Mouse (Mus musculus): ENCODE results near the gene Hemk1. TPM values are rescaled to one million over a fixed set of nuclear protein-coding genes. Genes with fewer than 3 reads are reported as not detected.

Hemk1 gene
- total RNA-seq, 2 experiments from 2014 or later, result 19.7 to 21.2 TPM

DNA sequence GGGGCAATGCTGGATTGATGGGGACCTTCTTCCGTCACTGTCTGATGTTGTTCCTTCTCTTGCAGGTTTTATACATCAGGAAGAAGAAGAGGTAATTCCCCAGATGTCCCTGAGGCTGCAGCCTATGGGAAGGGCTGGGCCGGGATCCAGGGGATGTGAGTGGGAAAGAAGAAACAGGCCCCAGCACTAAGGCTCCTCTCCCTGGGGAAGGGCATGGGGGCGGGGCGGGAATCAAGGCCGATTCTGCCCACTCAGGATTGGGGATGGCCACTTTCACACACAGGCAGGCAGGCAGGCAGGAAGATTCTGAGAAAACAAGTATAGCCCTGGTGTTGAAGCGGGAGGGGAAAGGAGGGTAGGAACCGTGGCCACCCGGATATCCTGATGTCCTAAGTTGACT lies 7.9 kb upstream of the Hemk1 start:
- DNase-seq, result no peak
- intact Hi-C loops (cut with DNase I), result no loop called here

DNA sequence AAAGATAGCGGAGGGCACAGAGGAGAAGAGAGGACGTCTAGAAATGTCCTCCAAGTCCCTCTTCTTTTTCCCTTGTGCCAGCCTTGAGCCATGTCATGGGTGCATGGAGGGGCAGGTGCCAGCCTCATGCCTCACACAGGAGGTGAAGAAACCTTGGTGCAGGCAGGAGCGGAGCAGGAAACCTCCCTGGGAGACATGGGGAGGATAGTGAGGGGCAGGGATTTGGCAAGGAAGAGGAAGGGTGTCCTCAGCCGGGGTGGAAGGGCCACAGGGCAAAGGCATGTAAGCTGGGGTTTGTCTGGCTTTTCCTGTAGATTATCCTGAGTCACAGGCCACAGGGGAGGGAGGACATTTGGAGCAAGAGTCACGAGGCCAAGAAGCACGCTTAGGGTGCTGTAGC lies 5.9 kb upstream of the Hemk1 start:
- intact Hi-C loops (cut with DNase I), result no loop called here
- DNase-seq, result no peak

DNA sequence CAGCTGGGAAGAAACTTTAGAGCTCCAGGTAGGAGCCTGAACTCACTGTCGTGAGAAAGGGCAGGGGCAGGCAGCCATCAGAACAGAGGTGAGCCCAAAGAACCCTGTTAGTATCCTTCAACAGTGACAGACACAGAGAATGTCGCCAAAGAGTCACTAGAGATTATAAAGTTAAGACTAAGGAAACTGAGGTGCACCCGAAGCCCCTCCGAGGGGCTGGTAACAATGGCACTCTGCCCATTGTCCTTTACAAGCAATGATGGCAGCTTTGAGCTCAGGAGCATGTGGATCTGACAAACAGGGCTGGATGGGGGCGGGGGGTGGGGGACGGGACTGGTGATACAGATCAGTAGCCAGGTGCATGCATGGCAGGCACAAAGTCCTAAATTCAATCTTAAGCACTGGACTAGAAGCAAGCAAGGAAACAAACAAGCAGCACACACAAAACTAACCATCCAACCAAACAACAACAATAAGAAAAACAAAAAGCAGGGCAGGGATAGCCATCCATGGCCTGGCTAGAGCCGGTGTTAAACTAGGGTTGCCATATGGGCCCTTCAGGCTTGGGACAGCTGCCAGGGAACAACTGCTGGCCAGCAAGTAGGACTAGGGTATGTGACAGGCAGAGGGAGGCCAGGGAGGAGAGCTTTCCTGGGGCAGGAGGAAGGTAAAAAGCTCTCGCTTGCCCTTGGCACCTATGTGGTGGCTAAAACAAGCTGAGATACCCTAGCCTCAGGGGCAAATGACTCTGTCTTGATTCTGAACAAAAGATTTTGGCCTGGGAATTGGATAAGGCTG lies 5.2 kb upstream of the Hemk1 start:
- intact Hi-C loops (cut with DNase I), result no loop called here
- DNase-seq, result peak; percentile 48 to 60

DNA sequence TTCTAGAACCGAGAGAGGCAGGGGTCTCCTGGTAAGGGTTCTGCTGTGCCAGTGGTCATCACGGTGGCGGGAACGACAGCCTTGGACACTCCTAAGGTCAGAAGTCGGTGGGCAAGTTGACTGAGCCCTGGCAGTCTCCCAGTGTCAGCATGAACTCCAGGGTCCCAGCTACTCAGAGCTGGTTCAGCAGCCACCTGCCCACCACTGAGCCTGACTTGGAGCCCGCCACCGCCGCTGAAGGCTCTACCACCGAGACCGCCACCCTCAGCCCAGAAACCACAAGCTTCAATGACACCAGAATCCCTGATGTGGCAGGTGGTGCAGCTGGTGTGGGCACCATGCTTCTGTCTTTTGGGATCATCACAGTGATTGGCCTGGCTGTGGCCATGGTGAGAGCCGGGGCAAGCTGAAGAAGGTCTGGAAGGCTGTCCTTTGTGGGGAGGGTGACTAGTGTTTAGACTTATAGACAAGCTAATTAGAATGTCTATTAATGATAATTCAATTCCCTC lies 4.1 kb upstream of the Hemk1 start:
- intact Hi-C loops (cut with DNase I), result no loop called here
- DNase-seq, result no peak

DNA sequence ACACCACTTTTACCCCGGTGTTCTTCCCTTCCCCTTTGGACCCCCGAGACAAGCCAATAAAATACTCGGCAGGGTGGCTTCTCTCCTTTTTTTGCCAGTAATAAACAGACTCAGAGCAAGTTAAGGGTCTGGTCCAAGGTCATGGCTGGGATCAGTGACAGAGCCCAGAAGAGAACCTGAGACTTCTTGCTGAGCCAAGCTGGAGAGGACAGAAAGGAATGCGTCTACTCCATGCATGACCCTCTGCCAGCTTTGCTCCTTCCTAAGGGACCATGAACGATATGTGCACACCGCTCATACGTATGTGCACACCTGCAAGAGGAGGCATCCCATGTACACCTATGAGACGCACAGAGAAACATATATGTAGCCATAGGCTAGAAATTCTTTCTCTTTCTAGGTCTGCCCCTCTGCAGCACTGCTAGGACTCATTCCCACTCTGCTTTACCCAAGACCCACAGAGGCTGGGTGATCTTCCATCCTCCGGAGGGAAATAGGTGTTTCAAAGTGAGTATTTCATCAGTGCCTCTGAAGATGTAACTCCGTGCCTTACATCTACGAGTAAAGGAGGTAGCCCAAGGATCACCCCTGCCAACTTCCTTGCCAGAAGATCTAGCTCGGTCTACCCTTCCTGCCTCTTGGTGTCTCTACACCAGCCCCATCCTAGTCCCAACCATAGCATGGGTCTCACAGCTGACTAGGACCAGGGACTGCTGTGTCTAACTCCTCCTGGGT lies 2.9 kb upstream of the Hemk1 start:
- intact Hi-C loops (cut with DNase I), result no loop called here
- DNase-seq, result no peak

DNA sequence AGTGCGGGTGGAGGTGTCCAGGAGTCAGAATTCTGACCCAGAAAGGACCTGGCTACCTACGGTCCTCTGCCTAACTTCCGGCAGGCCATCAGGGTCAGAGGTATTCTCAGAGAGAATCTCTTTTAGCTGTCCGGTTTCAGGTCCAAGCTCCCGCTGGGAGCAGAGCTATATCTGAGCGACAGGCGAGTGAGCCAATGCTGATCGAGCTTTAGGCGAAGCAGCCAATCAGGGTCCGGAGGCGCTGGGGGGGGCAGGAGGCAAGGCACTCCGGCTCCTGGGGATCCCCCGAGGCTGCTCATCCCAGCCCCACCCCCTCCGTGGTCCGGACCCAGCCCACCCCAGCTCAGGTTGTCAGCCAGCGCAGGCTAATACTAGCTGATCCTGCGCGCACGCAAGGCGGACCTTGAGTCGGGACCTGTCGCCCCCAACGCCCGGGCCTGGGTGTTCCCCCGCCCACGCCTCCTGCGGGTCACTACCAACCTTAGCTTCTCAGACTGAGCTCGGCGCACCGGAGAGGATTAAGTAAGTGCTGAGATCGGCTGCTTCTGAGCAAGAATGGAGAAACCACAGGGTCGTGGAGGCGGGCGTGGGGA lies 2.2 kb upstream of the Hemk1 start, which contains the start of gene 6430571L13Rik:
6430571L13Rik (plus strand) TSS at position 336 of the 593 bp plus-strand sequence.
- intact Hi-C loops (cut with DNase I), result no loop called here

DNA sequence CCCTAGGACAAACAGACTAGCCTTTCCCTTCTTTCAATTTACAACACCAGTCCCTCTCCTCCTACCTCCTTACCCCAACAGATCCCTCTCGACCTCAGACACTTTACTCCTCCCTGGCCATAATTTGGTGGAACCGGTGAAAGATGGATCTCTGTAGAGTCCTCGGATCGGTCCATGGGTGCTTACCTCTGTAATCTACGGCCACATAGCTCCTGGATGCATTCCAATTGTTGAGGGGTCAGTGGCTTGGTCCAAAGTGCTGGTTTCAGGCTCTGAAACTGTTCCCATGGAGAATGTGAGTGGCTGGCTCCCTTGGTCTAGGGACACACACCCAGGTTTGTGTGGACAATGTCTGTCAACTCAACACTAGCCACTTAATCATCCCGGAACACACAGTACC lies 1.8 kb downstream of the Hemk1 start:
- intact Hi-C loops (cut with DNase I), result loop anchor here (1.0 to 5.0 kb wide), 3 partner anchors 42 to 434 kb away; no protein-coding TSS in a partner anchor

More for the DNA sequence above, 2.2 kb upstream of the Hemk1 start, which contains the start of gene 6430571L13Rik:
- peak; percentile 92 to 95 for DNase-seq

DNA sequence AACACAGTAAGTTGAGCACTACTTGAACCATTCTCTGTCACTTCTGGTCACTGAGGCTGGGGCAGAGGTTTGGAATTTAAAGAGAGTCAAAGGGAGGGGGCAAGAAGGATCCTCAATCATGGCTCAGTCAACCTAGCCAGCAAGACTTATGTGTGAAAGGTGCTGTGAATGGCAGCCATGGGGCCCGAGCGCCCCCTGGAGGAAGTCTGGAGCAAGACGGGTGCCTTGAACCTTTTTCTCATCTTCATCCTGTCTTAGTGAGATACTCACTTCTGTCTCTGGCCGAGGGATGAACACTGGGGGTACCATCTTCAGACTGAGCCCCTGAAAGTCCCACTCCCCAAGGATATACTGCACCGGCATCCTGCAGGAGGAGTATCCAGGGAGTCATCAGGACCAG lies 2.2 kb downstream of the Hemk1 start:
- DNase-seq, result peak; percentile 80 to 83
- intact Hi-C loops (cut with DNase I), result loop anchor here (1.0 to 5.0 kb wide), 3 partner anchors 42 to 434 kb away; no protein-coding TSS in a partner anchor

More for the DNA sequence above, 1.8 kb downstream of the Hemk1 start:
- no peak for DNase-seq

DNA sequence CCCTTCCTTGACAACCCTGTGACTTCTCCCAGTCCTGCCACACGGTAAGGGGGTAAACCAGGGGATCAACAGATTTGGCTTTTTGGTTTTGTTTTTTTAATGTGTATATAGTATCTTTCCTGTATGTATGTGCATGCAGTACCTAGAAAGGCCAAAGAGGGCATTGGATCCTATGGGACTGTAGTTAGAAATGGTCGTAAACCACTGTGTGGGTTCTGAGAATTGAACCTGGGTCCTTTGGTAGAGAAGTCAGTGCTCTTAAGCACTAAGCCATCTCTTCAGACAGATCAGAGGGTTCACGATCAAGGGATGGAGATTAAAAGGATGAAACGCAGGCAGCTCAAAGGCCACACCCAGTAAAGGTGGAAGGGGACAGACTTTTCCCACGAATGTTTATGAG lies 3.1 kb downstream of the Hemk1 start:
- DNase-seq, result no peak
- intact Hi-C loops (cut with DNase I), result loop anchor here (5.0 kb wide), 2 partner anchors 88 to 433 kb away; no protein-coding TSS in a partner anchor

DNA sequence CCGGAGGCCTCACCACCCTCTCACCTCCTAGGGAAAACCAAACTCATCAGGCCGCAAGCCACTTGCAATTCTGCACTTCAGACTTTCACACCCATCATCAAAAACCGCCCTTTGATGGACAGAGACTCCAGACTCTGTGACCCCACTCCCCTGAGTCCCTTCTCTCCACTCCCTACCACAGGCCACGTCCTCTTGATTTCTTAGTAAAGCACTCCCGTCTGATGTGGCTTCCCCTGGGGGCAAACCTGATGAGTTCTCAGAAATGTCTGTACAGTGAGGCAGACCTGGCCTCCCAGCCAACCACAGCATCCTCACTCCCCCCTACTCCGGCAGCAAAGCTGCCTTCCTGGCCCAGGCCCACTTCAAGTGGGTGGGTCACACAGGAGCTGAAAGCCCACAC lies 3.8 kb downstream of the Hemk1 start:
- intact Hi-C loops (cut with DNase I), result no loop called here
- no peak for DNase-seq

DNA sequence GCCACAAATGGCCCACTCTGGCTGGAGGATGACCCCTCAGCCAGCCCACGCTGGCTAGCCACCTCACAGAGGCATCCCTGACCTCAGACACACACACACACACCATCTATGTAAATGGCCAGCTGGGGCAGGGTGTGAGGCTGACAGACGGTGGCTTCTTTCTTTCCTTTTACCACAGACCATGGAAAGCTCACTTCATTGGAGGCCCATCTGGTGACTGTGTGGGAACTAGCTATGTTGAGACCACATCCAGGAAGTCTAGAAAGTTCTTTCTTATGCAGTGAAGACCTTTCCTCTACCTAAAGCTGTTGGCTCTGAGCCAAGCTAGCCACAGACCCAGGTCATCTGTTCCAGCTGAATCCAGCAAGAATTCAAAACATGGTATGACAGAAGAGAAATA lies 4.5 kb downstream of the Hemk1 start:
- DNase-seq, result no peak
- intact Hi-C loops (cut with DNase I), result no loop called here

DNA sequence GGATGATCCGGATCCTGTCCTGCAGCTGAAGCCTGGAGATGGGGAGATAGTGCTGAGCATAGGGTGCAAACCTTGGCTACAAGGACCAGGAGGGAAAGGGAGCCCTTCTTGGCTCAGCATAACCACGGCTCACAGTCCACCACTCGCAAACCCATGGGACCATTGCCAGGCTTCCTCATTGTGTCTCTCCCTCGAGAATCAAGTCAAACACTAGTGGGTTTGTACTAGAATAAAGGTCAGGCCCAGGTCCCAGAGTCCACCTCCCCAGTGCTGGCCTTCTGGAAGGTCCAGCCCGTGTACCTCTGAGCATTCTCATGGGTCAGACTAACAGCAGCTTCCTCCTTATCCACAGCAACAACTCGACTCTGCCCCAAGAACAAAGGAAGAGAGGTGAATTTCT lies 7.4 kb downstream of the Hemk1 start:
- no peak for DNase-seq
- intact Hi-C loops (cut with DNase I), result no loop called here

DNA sequence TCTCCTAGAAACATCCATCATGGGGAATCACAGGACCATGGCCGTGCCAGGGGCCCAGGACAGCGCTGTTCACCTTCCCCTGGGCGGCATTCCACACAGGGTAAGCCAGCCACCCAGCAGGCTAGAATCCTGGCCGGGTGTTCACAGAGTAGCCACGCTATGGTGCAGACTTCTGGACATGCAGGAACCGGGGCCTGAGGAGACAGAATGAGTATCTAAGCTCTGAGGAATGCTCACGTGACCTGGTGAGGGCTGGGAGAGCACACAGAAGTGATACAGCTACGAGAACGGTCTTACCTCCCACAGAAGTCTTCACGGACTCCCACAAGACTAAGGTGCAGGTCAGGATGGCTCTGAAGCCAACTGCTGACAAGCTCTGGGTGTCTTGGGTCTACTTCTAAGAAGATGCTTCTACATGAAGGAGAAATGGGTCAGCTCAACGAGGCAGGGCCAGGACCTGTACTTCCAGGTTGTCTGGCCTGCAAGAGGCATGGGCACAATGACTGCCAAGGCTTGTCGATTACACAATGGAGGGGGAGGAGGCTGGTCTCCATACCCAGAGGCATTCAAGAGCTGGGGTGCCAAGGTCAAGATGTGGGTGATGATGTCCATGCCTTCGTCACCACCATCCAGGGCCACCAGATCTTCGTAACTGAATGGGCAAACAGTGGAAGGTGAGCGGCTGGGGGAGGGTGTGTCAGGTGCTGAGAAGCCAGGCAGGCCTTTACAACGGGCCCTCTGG lies 10.1 kb downstream of the Hemk1 start:
- intact Hi-C loops (cut with DNase I), result no loop called here
- DNase-seq, result peak in 1 of 2 experiments; percentile 7

DNA sequence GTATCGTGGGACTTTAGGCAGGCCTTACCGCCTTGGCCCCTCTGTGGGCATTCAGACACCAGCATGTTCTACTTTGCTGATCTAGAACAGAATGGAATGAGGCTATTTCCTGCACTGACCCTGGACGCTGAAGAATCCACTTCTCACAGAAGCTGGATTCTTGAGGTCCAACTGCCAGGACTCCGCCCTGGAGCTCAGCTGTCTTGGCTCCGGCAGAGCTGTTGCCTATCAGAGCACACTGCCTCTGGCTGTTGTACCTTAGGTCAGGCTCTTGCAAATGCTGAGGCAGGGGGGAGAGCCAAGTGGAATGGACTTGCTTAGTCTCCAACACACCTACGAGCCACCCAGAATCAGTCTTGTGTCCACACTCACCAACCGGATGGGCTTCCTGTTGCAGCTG lies 12.2 kb downstream of the Hemk1 start:
- DNase-seq, result peak; percentile 58 to 73
- intact Hi-C loops (cut with DNase I), result no loop called here

DNA sequence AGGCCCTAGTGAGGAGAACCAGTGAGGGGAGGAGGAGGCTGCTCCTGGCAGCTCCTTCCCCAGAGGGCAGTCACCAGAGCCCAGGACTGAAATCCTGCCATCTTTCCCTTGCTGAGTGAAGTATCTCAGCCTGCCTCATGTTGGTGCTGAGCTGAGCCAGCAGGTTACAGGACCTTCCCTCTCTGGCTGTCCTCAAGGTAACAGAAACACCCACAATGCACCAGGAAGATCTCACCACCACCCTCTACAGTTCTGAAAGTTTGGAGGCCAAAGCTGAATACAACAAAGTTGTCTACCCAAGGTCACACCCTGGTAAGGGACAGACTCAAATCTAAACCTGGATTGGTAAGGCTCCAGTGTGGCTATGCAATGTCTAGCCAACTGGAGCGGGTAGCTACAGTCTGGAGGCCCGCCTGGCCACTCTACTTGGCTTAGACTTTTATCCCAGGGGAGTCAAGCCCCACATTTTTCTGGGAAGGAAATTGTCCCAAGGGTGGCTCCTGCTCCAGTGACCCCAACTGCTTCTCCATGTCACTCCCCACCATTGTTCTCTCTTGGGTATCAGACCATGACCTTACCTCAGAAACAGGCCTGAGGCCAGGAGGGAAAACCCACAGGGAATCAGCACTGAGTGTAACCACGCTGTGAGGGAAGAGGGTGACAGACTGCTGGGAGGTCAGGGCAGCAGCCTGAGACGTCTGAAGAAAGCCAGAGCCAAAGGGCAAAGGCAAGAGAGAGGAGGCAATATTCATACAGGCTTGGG lies 13.2 kb downstream of the Hemk1 start:
- intact Hi-C loops (cut with DNase I), result loop anchor here (1.0 kb wide), 1 partner anchor 27 kb away; no protein-coding TSS in a partner anchor
- DNase-seq, result peak in 1 of 2 experiments; percentile 37

DNA sequence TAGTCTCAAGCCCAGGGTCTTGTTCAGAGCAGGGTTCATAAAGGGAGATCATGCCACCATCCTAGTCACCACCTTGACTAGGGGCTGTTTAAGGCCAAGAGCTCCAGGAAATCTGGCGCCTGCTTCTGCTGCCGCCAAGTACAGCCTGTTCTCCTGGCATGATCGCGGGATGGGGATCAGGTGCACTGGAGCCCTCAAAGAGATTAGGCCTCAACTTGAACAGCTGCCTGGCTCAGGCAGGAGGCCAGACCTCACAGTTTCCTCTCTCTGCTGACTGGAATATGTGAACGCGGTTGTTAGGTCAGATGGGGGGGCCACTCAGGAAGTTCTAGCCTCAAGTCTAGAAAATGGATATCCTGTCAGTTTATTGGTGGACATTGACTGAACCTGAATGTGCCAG lies 14.6 kb downstream of the Hemk1 start:
- DNase-seq, result peak; percentile 83 to 91
- intact Hi-C loops (cut with DNase I), result no loop called here

DNA sequence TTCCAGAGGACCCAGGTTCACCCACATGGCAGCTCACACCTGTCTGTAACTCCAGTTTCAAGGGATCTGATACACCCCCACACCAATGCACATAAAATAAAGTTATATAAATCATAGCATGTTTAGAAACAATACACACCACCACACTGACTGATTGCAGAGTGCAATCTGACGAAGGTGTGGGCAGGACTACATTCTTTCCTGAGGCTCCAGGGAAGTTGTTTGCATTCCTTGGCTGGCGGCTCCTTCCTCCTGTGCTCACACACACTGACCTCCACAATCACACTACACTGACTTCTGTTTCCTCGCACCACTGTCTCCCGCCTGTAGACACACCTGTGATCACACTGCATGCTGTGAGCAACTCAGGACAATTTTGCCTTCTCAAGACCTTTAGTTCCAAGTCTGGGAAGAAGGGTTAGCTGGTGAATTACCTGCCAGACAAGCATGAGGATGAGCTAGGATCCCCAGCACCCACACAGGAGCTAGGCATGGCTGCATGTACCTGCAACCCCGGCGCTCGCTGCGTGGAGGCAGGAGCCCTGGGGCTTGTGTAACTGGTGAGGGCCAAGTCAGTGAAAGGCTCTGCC lies 15.6 kb downstream of the Hemk1 start:
- intact Hi-C loops (cut with DNase I), result no loop called here
- peak in 1 of 2 experiments; percentile 21 for DNase-seq

DNA sequence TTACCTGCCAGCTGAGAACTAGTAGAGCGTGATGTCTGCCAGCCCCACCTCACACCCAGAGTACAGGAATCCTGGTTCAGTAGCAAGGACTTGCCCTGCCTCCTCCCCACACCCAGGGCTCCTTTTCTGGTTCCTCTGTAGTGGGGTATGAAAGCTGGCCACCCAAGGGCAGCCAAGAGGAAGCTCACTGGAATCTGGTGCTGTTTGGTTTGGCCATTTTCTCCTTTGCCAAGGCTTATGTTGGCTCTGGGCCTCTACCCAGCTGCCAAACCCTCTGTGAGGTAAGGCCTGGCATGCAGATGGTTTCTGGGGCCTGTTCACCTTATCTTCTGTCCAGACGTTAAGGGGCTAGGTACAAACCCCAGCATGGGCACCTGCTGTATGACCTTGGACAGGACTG lies 22.4 kb downstream of the Hemk1 start:
- DNase-seq, result peak; percentile 27 to 40
- intact Hi-C loops (cut with DNase I), result no loop called here

DNA sequence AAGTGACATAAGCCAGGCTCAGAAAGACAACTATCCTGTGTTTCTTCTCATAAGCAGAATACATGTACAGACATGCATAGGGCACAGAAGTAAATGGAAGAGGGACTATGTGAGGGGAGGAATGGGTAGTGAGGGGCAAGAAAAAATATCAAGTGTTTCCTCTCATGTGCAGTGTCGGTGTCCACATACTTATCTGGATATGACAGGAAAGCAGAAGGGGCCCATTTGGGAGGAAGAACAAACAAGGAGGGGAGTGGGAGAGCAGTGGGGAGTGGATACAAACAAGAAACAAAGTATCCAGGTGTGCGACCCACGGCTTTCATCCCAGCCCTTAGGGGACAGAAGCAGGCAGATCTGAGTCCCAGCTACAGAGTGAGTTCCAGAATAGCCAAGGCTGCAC lies 24.2 kb downstream of the Hemk1 start:
- intact Hi-C loops (cut with DNase I), result no loop called here

More for the DNA sequence above, 24.2 kb downstream of the Hemk1 start:
- no peak for DNase-seq
